Mouse (Mus musculus): ENCODE results near the gene Gm13697.
A peak's percentile ranks its signal among the peaks of the same experiment; 100 is the strongest.
"Not testable (repeated sequence)": the region's sequence is repeated elsewhere in the genome, so short reads cannot be mapped to it uniquely, and the experiment has no call there.

Gene Gm13697

GRCm38 (mm10) chr2:83984443-83984842 is at the start of gene Gm13697:
TSS of gene Gm13697 (plus strand) at chr2:83984743.
- not testable (repeated sequence) for DNase-seq (ENCODE audit: low spot score)

GRCm38 (mm10) chr2:83940931-83941361 is 43.6 kb upstream of the Gm13697 start, which contains the start of gene Zswim2:
TSS of gene Zswim2 (minus strand) at chr2:83941228.
- DNase-seq (ENCODE audit: low spot score) = peak; percentile 91

- no peak for DNase-seq (ENCODE audit: low spot score)
These were observed 43.2 kb upstream of the Gm13697 start for GRCm38 (mm10) chr2:83941378-83941777.

GRCm38 (mm10) chr2:83941792-83942191 is 42.8 kb upstream of the Gm13697 start:
- DNase-seq (ENCODE audit: low spot score) = no peak

- not testable (repeated sequence) for DNase-seq (ENCODE audit: low spot score)
These were observed 29.1 kb upstream of the Gm13697 start, which contains the start of gene Gm13698 for GRCm38 (mm10) chr2:83955393-83955792. TSS of gene Gm13698 (plus strand) at chr2:83955693.

GRCm38 (mm10) chr2:83961203-83961602 is 23.3 kb upstream of the Gm13697 start, which contains the start of gene Gm13693:
TSS of gene Gm13693 (plus strand) at chr2:83961503.
- not testable (repeated sequence) for DNase-seq (ENCODE audit: low spot score)

- DNase-seq (ENCODE audit: low spot score) = not testable (repeated sequence)
These were observed 17.5 kb upstream of the Gm13697 start, which contains the start of gene Gm13695 for GRCm38 (mm10) chr2:83967013-83967412. TSS of gene Gm13695 (plus strand) at chr2:83967313.

- not testable (repeated sequence) for DNase-seq (ENCODE audit: low spot score)
These were observed 11.7 kb upstream of the Gm13697 start, which contains the start of gene Gm13696 for GRCm38 (mm10) chr2:83972823-83973222. TSS of gene Gm13696 (plus strand) at chr2:83973123.

- DNase-seq (ENCODE audit: low spot score) = not testable (repeated sequence)
These were observed 5.9 kb upstream of the Gm13697 start, which contains the start of gene Gm13694 for GRCm38 (mm10) chr2:83978633-83979032. TSS of gene Gm13694 (plus strand) at chr2:83978933.

- not testable (repeated sequence) for DNase-seq (ENCODE audit: low spot score)
These were observed 5.7 kb downstream of the Gm13697 start, which contains the start of gene Gm13691 for GRCm38 (mm10) chr2:83990253-83990652. TSS of gene Gm13691 (plus strand) at chr2:83990553.

- DNase-seq (ENCODE audit: low spot score) = not testable (repeated sequence)
These were observed 9.2 kb downstream of the Gm13697 start for GRCm38 (mm10) chr2:83993639-83994255.

GRCm38 (mm10) chr2:83994526-83994925 is 10.0 kb downstream of the Gm13697 start:
- not testable (repeated sequence) for DNase-seq (ENCODE audit: low spot score)

GRCm38 (mm10) chr2:84008913-84009312 is 24.4 kb downstream of the Gm13697 start:
- no peak for DNase-seq (ENCODE audit: low spot score)

GRCm38 (mm10) chr2:84009818-84010217 is 25.3 kb downstream of the Gm13697 start:
- no peak for DNase-seq (ENCODE audit: low spot score)

GRCm38 (mm10) chr2:84014572-84014971 is 30.0 kb downstream of the Gm13697 start:
- DNase-seq (ENCODE audit: low spot score) = no peak

GRCm38 (mm10) chr2:84016291-84016690 is 31.7 kb downstream of the Gm13697 start:
- DNase-seq (ENCODE audit: low spot score) = not testable (repeated sequence)

- DNase-seq (ENCODE audit: low spot score) = no peak
These were observed 33.8 kb downstream of the Gm13697 start for GRCm38 (mm10) chr2:84018330-84018729.

GRCm38 (mm10) chr2:84019519-84020305 is 35.2 kb downstream of the Gm13697 start:
- DNase-seq (ENCODE audit: low spot score) = no peak

- DNase-seq (ENCODE audit: low spot score) = no peak
These were observed 37.4 kb downstream of the Gm13697 start for GRCm38 (mm10) chr2:84021930-84022329.

- no peak for DNase-seq (ENCODE audit: low spot score)
These were observed 38.4 kb downstream of the Gm13697 start for GRCm38 (mm10) chr2:84022905-84023304.

GRCm38 (mm10) chr2:84023319-84023718 is 38.8 kb downstream of the Gm13697 start:
- DNase-seq (ENCODE audit: low spot score) = no peak

GRCm38 (mm10) chr2:84025217-84025616 is 40.7 kb downstream of the Gm13697 start:
- DNase-seq (ENCODE audit: low spot score) = peak; percentile 20

- DNase-seq (ENCODE audit: low spot score) = no peak
These were observed 48.0 kb downstream of the Gm13697 start for GRCm38 (mm10) chr2:84032505-84032904.

All from retina, embryonic 14.5 days (tissue).